ENCODE assay signal across 8 mouse cellular contexts in the genomic region with DNA sequence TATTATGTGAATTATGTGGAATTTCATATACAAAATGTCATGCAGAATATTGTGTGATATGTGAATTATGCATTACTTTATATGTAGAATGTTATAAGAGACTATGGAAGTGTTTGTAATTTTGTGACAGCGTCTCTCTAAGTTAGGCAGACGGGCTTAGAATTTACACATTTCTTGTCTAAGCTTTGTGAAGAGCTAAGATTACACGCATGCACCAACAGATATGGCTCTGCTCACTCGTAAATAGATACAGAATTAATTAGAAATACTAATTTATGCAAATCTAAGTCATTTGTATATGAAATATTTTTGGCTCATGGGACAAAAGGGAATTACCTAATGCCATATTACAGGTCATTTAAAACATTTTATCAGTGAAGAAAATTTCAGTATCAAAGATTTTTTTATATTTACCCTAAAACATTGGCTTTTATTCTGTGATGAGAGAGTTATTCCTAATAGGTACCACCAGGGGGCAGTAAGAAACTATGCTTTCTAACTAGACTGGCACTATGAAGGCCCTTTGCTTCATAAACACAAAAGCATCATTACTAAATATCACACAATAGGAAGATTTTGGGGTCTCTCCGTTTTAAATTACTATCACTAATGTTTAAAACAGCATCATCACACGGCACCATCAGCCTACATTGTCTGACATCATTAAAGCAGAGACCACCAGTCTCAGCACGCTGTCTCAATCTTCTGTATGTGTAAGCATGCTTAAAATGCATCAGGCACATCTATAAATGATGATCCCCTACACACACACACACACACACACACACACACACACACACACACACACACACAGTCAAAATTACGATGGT.
A peak's percentile ranks its signal among the peaks of the same experiment; 100 is the strongest.
DNase-seq lines count a peak whose midpoint lies in the region; ATAC-seq lines count a peak whose summit lies in the region.

No protein-coding gene starts in this region.

- WGBS in hindbrain, embryonic 16.5 days = 35% methylated on average over 8 of the region's 8 CpGs

- no peaks in the 10 kb centered on the region for H3K27me3 ChIP-seq in hindbrain, embryonic 16.5 days (replicated peaks; ENCODE audit: control insufficient read depth, insufficient read depth, low read length)

- intact Hi-C loops in heart, postnatal 10 days (cut with DNase I) = loop anchor here (1.0 kb wide), 1 partner anchor 377 kb away; no protein-coding TSS in a partner anchor
- intact Hi-C loops in heart, postnatal 14 days (cut with DNase I) = loop anchor here (1.0 kb wide), 1 partner anchor 377 kb away; no protein-coding TSS in a partner anchor

- no peak overlapping the region; the same call in 1 of the 2 replicates for H3K9ac ChIP-seq in hindbrain, embryonic 16.5 days (ENCODE audit: low read depth, low read length)

- DNase-seq in heart, postnatal 10 days = peak; percentile 0 to 10
- DNase-seq in heart, postnatal 14 days = no peak
- peak; percentile 78 for DNase-seq in CD4-positive, CD25-positive, alpha-beta regulatory T cell, adult 2 months (ENCODE audit: low read depth, low spot score)
- peak; percentile 16 for DNase-seq in cerebellum, adult 8-10 months
- DNase-seq in retina, postnatal 7 days (ENCODE audit: low read depth, low spot score) = peak; percentile 39
- no peak for DNase-seq in urinary bladder, adult 18-20 months (ENCODE audit: low spot score in 2 of 2)
- no peak for DNase-seq in thymus, adult 18-20 months

- no peak overlapping the region for H3K4me2 ChIP-seq in hindbrain, embryonic 16.5 days (ENCODE audit: low read length)

- H3K9me3 ChIP-seq in hindbrain, embryonic 16.5 days (ENCODE audit: control insufficient read depth, low read length) = no peaks in the 10 kb centered on the region

- peaks cover 2% of the 10 kb centered on the region; the same call in 1 of the 2 replicates for H3K4me1 ChIP-seq in hindbrain, embryonic 16.5 days (ENCODE audit: control insufficient read depth, insufficient read depth, low read depth, low read length)

- no peaks in the 10 kb centered on the region for H3K36me3 ChIP-seq in hindbrain, embryonic 16.5 days (ENCODE audit: control insufficient read depth, insufficient read depth, low read length)

- ATAC-seq in hindbrain, embryonic 16.5 days = peak; percentile 81

- no peak overlapping the region; the same call in 1 of the 2 replicates for H3K27ac ChIP-seq in hindbrain, embryonic 16.5 days (ENCODE audit: low read depth, low read length)

- H3K4me3 ChIP-seq in hindbrain, embryonic 16.5 days (ENCODE audit: low read length) = no peak overlapping the region

Comparison
In these comparisons a context has a peak if more than half of its experiments do, and no peak if none do; other contexts are left out.
1. DNase-seq: peak in heart, postnatal 10 days (2 of 2), CD4-positive, CD25-positive, alpha-beta regulatory T cell, adult 2 months (single experiment), cerebellum, adult 8-10 months (single experiment) and retina, postnatal 7 days (single experiment); none in heart, postnatal 14 days (0 of 2), urinary bladder, adult 18-20 months (0 of 2) and thymus, adult 18-20 months (0 of 2).